Mouse (Mus musculus) testis, adult 2 months (tissue): ENCODE results near the gene Zfp513.

Source experiments
- CTCF ChIP-seq: fragments of 200-500 bp; IDR thresholded peaks from 2 replicates; pipeline ENCODE4 v1.5.1; 2012; ENCODE audit warnings: low read depth, mild to moderate bottlenecking, inconsistent platforms, low read length, moderate library complexity; ENCODE audit not compliant: control insufficient read depth, insufficient read depth, insufficient replicate concordance
- POLR2A ChIP-seq: fragments of 200-500 bp; IDR thresholded peaks from 2 replicates; pipeline ENCODE4 v1.6.1; 2012; ENCODE audit warnings: low read depth, mild to moderate bottlenecking, inconsistent platforms, low read length, moderate library complexity; ENCODE audit not compliant: control insufficient read depth

GRCm38 (mm10) chr5:31219911-31220447 lies 17.9 kb upstream of the Zfp513 start:
- TF ChIP-seq CTCF (no peak), POLR2A (no peak)
